Mouse (Mus musculus): ENCODE results near the gene Slc12a8. TPM values are rescaled to one million over a fixed set of nuclear protein-coding genes. Genes with fewer than 3 reads are reported as not detected.
A peak's percentile ranks its signal among the peaks of the same experiment; 100 is the strongest.

Gene Slc12a8
- polyA plus RNA-seq, 1 experiment: 3.7 TPM

DNA sequence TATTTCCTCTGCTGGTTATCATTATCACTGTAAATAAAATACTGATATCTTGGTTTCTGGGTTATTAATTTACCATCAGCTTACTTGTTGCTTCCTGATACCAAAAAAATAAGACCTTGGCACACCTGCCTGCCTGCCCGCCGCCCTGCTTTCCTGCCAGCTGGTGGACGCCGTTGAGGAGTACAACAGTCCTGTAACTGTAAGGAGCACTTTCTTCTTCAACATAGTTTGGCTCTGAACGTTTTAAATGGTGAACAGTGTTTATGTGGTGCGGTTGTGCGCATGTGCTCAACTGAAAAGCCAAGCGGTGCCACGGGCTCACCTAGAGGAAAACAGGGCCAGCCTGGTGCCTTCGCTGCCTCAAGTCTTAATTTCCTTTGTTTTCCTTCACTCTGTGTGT is 6.4 kb downstream of the Slc12a8 start:
- Histone ChIP-seq H3K4me1 (ENCODE audit: control insufficient read depth, insufficient read depth, low read length) (no peaks in the 10 kb centered on the region), H3K27ac (ENCODE audit: control insufficient read depth, insufficient read depth, low read depth, low read length, poor library complexity) (no peak overlapping the region), H3K4me3 (replicated peaks; ENCODE audit: control insufficient read depth, low read depth, low read length) (no peak overlapping the region)
- no peak for TF ChIP-seq POLR2A (IDR thresholded peaks at IDR 0.05; ENCODE audit: borderline replicate concordance, control insufficient read depth, low read depth, low read length)
- no peak for TF ChIP-seq CTCF (IDR thresholded peaks at IDR 0.05; ENCODE audit: control insufficient read depth, insufficient read depth, low read length)
- WGBS: 79% methylated on average over 10 of the region's 10 CpGs

DNA sequence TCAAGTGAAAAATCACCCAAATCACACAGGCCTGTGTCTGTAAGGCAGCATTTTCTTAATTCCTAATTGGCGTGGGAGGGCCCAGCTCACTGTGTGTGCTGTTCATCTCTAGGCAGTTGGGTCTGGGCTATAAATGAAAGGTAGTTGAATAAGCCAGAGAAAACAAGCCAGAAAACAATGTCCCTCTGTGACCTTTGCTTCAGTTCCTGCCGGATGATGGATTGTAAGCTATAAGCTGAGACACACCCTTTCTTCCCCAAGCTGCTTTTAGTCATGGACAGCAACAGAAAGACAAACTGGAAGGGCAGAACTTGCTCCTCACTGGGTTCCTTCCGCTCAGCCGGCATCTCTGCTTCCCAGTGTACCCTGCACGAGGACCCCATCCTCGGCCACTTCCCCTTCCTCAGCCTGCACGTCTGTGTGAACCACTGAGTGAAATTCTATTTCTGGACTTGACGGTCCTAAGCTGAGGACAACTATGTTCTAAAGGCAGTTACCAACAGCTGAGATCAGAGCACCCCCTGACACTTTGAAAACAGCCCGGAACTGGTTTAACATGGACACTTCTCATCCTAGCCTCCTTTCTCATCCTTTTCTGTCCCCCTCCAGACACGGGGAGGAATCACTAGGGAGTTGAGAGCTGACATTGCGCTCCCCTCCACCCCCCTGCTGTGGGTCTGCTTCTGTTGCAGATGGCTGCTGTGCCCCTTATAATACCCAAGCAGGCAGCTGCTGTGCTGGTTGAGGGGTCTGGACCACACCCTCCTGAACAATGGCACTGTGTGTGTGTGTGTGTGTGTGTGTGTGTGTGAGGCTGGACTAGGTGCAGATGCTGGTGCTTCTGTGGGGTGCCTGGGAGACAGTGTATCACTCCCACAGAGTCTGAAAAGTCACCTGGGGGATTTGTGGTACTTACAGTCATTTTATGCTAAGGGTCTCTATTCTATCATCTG is 12.7 kb downstream of the Slc12a8 start:
- no peaks in the 10 kb centered on the region for H3K4me1 ChIP-seq (ENCODE audit: control insufficient read depth, insufficient read depth, low read length)
- H3K4me3 ChIP-seq (replicated peaks; ENCODE audit: control insufficient read depth, low read depth, low read length): no peak overlapping the region
- TF ChIP-seq CTCF (IDR thresholded peaks at IDR 0.05; ENCODE audit: control insufficient read depth, insufficient read depth, low read length) (no peak), POLR2A (IDR thresholded peaks at IDR 0.05; ENCODE audit: borderline replicate concordance, control insufficient read depth, low read depth, low read length) (no peak)
- peak overlapping the region; percentile 11; the same call in 1 of the 2 replicates for H3K27ac ChIP-seq (ENCODE audit: control insufficient read depth, insufficient read depth, low read depth, low read length, poor library complexity)
- WGBS: 32% methylated on average over 11 of the region's 11 CpGs

DNA sequence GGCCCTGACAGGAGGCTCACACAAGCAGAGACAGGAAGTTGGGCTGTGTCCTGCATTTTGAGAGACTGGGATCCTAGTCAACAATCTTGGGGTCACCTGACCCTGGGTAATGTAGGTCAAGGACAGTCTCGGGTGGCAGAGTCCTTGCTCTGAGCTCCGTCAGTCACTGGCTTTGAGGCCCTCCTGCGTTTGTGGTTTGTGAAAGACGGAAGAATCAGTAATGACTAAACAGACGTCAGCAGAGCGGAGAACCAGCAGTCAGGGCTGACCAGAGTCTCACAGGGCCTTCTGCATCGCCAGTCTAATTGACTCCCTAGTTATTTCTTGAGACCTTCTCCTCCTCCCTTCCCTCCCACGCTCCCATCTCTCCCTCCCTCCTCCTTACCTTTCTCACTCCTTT is 14.1 kb downstream of the Slc12a8 start:
- TF ChIP-seq POLR2A (IDR thresholded peaks at IDR 0.05; ENCODE audit: borderline replicate concordance, control insufficient read depth, low read depth, low read length): no peak
- TF ChIP-seq CTCF (IDR thresholded peaks at IDR 0.05; ENCODE audit: control insufficient read depth, insufficient read depth, low read length): no peak
- no peak overlapping the region for H3K27ac ChIP-seq (ENCODE audit: control insufficient read depth, insufficient read depth, low read depth, low read length, poor library complexity)
- H3K4me3 ChIP-seq (replicated peaks; ENCODE audit: control insufficient read depth, low read depth, low read length): no peak overlapping the region
- 56% methylated on average over 8 of the region's 8 CpGs for WGBS
- H3K4me1 ChIP-seq (ENCODE audit: control insufficient read depth, insufficient read depth, low read length): no peaks in the 10 kb centered on the region

DNA sequence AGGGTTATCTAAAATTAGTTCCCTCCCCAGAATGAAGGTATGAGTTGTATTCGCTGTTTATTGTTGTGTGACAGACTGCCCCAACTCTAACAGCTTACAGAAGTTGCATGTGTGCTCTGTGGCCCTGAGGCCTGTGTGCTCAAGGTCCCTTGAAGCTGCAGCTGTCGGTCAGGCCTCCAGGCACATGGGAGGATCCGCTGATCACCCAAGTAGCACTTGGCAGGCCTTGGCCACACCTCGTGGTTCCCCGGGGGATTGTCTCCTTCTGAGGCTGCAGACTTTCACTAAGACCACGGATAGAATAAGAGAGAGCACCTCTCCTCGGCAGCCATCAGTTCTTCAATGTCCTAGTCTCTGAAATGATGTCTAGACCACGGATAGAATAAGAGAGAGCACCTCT is 19.3 kb downstream of the Slc12a8 start:
- no peak overlapping the region for H3K4me3 ChIP-seq (replicated peaks; ENCODE audit: control insufficient read depth, low read depth, low read length)
- 66% methylated on average over 8 of the region's 8 CpGs for WGBS
- no peak overlapping the region for H3K27ac ChIP-seq (ENCODE audit: control insufficient read depth, insufficient read depth, low read depth, low read length, poor library complexity)
- no peaks in the 10 kb centered on the region for H3K4me1 ChIP-seq (ENCODE audit: control insufficient read depth, insufficient read depth, low read length)
- no peak for TF ChIP-seq POLR2A (IDR thresholded peaks at IDR 0.05; ENCODE audit: borderline replicate concordance, control insufficient read depth, low read depth, low read length)
- TF ChIP-seq CTCF (IDR thresholded peaks at IDR 0.05; ENCODE audit: control insufficient read depth, insufficient read depth, low read length): no peak

DNA sequence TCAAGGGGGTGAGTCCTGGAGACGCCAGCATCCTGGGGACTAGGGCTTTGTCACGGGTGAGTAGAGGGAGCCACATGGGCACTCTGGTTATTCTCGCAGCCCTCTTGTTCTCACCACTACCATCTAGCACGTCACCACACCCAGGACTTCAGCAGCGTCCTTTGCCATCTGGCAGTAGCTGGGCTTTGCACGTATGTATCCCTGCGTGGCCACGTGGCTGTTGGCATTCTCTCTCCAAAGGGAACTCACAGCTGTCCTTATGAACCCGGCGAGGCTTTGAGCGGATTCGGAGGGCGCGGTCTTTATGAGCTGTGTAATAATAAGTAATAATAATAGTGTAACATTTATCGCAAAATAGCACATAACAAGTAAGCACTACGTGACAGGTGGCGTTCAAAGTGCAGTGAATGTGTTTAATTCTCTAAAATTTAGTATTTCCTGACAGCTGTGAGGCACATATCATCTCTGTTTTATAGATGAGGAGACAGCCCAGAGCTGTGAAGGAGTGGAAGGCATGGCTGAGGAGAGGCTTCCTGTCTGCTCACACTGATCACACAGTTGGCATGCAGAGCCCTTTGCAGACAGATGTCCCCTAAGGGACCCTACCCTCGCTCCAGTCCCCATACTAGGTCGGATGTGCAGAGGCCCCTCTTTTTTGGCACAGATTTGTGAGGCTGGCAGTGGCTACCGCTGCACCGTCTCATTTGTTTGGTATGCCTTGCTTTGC is 20.5 kb downstream of the Slc12a8 start:
- WGBS: 83% methylated on average over 21 of the region's 21 CpGs
- TF ChIP-seq CTCF (IDR thresholded peaks at IDR 0.05; ENCODE audit: control insufficient read depth, insufficient read depth, low read length) (no peak), POLR2A (IDR thresholded peaks at IDR 0.05; ENCODE audit: borderline replicate concordance, control insufficient read depth, low read depth, low read length) (no peak)
- no peaks in the 10 kb centered on the region for H3K4me1 ChIP-seq (ENCODE audit: control insufficient read depth, insufficient read depth, low read length)
- H3K4me3 ChIP-seq (replicated peaks; ENCODE audit: control insufficient read depth, low read depth, low read length): no peak overlapping the region
- H3K27ac ChIP-seq (ENCODE audit: control insufficient read depth, insufficient read depth, low read depth, low read length, poor library complexity): no peak overlapping the region

DNA sequence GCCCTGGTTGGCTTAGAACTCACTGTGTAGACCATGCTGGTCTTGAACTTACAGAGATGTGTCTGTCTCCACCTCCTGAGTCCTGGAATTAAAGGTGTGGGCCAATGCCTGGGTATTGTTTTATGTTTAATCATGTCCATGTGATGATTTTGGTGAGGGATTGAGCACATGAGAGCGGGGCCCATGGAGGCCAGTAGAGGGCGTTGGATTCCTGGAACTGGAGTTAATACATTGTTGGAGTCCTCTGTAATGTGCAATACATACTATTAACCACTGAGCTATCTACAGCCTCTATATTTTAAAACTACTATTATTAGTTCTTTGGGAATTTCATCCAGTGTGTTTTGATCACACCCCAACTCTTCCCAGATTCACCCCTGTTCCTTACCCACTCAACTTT is 27.2 kb downstream of the Slc12a8 start:
- 90% methylated on average over 2 of the region's 2 CpGs for WGBS
- no peak for TF ChIP-seq POLR2A (IDR thresholded peaks at IDR 0.05; ENCODE audit: borderline replicate concordance, control insufficient read depth, low read depth, low read length)
- TF ChIP-seq CTCF (IDR thresholded peaks at IDR 0.05; ENCODE audit: control insufficient read depth, insufficient read depth, low read length): no peak
- no peak overlapping the region for H3K4me3 ChIP-seq (replicated peaks; ENCODE audit: control insufficient read depth, low read depth, low read length)
- no peak overlapping the region for H3K27ac ChIP-seq (ENCODE audit: control insufficient read depth, insufficient read depth, low read depth, low read length, poor library complexity)
- no peaks in the 10 kb centered on the region for H3K4me1 ChIP-seq (ENCODE audit: control insufficient read depth, insufficient read depth, low read length)

DNA sequence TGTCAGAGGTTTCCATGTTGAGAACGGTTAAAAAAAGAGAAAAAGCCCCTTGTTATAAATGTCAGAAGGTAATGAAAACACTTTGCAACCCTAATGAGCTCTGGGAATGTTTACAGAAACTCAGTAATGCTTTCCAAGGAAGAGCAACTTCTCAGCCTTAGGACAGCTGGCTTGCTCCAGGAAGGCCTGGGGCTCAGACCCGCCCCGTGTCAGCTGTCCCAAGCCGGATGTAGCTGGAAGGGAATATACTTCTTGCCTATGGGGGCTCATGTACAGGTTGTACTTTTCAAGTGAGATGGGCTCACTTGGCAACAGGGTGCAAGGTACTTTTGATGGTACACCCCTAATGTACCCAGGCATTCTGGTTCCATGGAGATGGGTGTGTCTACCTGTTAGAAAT is 28.4 kb downstream of the Slc12a8 start:
- 75% methylated on average over 4 of the region's 4 CpGs for WGBS
- no peak overlapping the region for H3K4me3 ChIP-seq (replicated peaks; ENCODE audit: control insufficient read depth, low read depth, low read length)
- TF ChIP-seq POLR2A (IDR thresholded peaks at IDR 0.05; ENCODE audit: borderline replicate concordance, control insufficient read depth, low read depth, low read length) (no peak), CTCF (IDR thresholded peaks at IDR 0.05; ENCODE audit: control insufficient read depth, insufficient read depth, low read length) (no peak)

DNA sequence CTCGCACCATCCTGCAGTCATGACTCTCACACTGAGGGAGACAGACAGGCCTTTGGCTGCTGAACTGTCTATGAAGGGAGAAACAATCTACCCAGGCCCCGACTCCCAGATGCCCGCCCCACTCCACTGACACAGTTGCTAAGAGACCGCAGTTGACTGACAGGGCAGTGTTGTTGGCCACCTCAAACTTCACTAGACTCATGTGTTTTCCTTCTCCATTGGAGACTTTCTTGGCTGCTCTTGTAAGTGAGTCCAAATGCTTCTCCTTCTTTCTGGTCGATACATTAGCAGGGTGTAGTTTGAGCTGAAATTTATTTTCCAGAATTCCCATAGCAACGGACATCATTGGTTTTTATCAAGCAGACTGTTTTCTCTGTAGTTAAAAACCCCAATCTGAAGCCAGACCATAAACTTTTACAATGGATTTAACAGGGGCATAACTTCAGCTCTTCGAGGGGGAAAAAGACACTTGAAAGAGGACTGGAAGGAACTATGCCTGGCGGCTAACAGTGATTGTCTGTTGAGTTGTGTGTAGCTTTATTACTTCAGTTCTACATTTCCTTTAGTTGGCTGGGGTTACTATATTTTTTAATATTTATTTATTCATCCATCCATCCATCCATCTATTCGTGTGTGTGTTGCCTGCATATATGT is 36.7 kb downstream of the Slc12a8 start:
- no peak overlapping the region for H3K27ac ChIP-seq (ENCODE audit: control insufficient read depth, insufficient read depth, low read depth, low read length, poor library complexity)
- no peak overlapping the region for H3K4me3 ChIP-seq (replicated peaks; ENCODE audit: control insufficient read depth, low read depth, low read length)
- no peaks in the 10 kb centered on the region for H3K4me1 ChIP-seq (ENCODE audit: control insufficient read depth, insufficient read depth, low read length)
- TF ChIP-seq POLR2A (IDR thresholded peaks at IDR 0.05; ENCODE audit: borderline replicate concordance, control insufficient read depth, low read depth, low read length): no peak
- TF ChIP-seq CTCF (IDR thresholded peaks at IDR 0.05; ENCODE audit: control insufficient read depth, insufficient read depth, low read length): no peak
- WGBS: 74% methylated on average over 9 of the region's 9 CpGs

More for the DNA sequence above, 28.4 kb downstream of the Slc12a8 start:
- Histone ChIP-seq H3K4me1 (ENCODE audit: control insufficient read depth, insufficient read depth, low read length) (no peaks in the 10 kb centered on the region), H3K27ac (ENCODE audit: control insufficient read depth, insufficient read depth, low read depth, low read length, poor library complexity) (no peak overlapping the region)

Measured in bone marrow, adult 2 months (tissue).